Mouse (Mus musculus) layer of hippocampus, adult 2 months (tissue): ENCODE measurements at regions not wholly inside any gene's neighbourhood (a gene's known extent, or its start where the extent isn't known, plus 50 kb on each side); places are given as distances from the start of the nearest gene placed in this dataset.

Experiments
- DNase-seq, 2 experiments: peaks; one replicate each; pipeline ENCODE4 v3.0.0; 2022; ENCODE audit warnings: low spot score in 2 of 2
- H3K27ac ChIP-seq: fragments of 200-600 bp; 2 replicates; pipeline ENCODE4 v1.8.1; 2022
- H3K4me3 ChIP-seq: fragments of 200-600 bp; 2 replicates; pipeline ENCODE4 v1.8.1; 2022; ENCODE audit warnings: mild to moderate bottlenecking
- CTCF ChIP-seq: fragments of 200-600 bp; conservative IDR thresholded peaks from 2 replicates; pipeline ENCODE4 v1.8.1; 2022; ENCODE audit warnings: antibody characterized with exemption, mild to moderate bottlenecking, moderate library complexity

DNA sequence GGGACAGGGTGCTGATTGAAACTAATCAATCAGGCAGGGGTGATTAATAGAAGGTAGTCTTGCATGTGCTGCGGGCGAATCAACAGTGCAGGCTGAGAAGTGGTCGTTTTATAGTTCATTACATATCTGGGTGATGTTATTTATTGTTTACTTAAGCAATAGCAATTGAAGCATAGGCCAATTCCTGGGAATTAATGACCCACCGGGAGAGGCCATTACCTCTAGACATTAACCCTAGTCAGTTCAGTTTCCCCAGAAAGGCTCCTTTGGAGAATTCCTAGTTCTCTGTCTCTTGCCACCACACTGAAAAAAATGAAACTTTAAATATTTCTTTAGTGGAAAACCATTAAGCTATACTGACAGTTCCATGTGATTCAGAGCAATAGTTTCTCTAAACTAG, 236.6 kb downstream of the Samd5 start:
- Histone ChIP-seq H3K4me3 (no peak overlapping the region), H3K27ac (no peak overlapping the region)
- DNase-seq: no peak
- no peak for TF ChIP-seq CTCF

DNA sequence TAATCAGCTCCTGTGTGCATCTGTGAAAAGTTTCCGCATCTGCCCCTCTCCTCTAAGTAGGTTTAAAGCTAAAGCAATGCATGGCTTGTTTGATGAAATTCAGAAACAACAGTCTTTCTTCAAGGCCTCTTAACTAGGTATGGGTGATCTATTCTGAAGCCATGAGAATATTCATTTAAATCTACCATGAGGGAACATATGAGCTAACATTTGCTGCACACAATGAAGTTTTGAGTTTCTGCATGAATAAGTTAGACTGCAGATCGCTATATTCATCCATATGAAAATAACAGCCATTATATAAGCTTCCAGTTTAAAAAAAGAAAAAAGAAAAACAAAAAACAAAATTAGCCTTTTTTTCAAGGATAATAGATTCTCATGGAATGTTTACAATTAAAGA, 245.9 kb downstream of the Samd5 start:
- TF ChIP-seq CTCF: no peak
- Histone ChIP-seq H3K4me3 (no peak overlapping the region), H3K27ac (no peak overlapping the region)
- no peak for DNase-seq

DNA sequence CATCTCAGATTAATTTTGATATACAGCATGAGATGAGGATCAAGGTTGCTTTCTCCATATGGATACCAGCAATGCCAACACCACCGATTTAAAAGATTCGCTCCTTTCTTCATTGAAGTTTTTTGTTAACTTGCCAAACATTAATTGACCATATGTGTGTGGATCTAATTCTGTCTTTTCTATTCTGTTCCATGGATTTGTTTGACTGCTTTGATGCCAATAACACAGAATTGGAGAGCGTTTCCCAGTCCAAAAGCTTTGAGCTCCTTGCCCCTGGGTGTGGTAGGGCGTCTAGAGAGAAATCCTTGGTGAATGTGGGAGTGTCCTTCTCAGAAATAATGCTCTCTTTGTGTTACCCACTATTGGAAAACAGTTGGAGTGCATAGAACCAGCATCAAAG, 254.3 kb downstream of the Samd5 start:
- Histone ChIP-seq H3K27ac (no peak overlapping the region), H3K4me3 (no peak overlapping the region)
- TF ChIP-seq CTCF: no peak
- DNase-seq: no peak

DNA sequence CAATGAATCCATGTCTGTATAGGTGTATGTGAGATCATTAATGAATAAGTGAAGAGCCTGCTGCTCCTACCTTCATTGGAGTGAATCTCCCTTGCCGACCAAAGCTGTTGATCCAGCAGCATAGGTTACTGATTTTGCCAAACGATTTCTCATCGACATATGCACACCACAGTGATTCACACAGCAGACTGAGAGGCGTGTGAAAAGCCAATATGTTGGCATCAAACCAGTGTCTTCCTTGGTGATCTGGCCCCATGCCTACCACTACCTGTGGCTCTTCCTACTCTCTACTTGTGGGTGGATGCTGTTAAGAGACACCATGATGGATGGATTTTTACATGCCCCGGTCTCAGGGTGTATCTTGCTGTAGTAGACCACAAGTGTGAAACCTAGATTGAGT, 258.3 kb downstream of the Samd5 start:
- Histone ChIP-seq H3K27ac (no peak overlapping the region), H3K4me3 (no peak overlapping the region)
- DNase-seq: peak; percentile 53 to 58
- TF ChIP-seq CTCF: no peak

DNA sequence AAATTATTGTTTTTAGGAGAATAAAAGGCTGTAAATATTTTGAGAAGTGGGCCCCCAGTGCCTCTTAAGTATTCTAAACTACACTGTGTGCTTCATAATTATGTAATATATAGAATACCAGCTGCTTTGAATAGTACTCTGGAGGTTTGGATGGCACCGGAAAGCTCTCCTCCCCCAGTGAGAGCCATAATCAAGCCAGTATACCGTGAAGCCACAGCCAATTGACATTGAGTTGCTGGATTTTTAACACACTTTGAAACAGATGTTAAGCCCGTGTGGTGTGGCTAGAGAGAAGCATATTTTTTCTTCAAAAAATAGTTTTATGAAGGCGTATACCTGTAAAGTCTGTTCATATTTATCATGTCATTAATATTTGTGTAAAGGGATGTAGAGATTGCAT, 268.9 kb downstream of the Samd5 start:
- no peak for DNase-seq
- Histone ChIP-seq H3K27ac (no peak overlapping the region), H3K4me3 (no peak overlapping the region)
- no peak for TF ChIP-seq CTCF

DNA sequence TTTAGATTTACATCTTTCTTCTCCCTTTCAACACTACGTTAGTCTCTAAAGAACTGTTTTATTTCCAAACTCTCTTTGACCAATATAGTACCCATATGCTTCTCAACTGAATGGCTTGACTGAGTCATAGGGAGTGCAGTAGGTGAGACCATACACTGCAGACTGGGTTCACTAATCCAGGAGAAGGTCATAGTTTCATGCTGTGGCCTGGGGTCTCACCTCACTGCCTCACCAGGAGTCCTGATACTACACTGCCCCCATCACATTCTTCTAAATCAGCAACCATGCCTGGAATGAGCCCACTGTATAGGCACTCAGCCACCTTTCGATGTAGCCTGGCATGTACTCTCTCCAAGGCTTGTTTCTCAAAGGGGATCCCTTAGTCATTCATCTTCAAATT, 269.6 kb downstream of the Samd5 start:
- no peak overlapping the region for H3K27ac ChIP-seq
- no peak for DNase-seq
- H3K4me3 ChIP-seq: no peak overlapping the region
- no peak for TF ChIP-seq CTCF

DNA sequence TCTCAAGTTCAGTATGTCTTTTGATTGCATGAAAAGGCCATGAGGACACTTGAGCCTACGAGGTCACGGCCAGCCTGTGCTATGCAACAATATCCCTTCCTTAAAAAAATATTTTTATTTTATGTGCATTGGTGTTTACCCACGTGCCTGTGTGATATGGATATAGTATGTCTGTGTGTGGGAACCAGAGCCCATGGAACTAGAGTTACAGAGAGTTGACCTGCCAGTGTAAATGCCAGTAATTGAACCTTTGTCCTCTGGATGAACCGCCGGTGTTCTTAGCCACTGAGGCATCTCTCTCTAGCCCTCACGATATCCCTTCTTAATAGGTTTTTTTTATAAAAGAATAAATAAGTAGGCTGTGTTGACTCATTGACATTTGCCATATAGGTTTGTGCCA, 270.0 kb downstream of the Samd5 start:
- no peak for TF ChIP-seq CTCF
- no peak overlapping the region for H3K27ac ChIP-seq
- no peak for DNase-seq
- H3K4me3 ChIP-seq: no peak overlapping the region

DNA sequence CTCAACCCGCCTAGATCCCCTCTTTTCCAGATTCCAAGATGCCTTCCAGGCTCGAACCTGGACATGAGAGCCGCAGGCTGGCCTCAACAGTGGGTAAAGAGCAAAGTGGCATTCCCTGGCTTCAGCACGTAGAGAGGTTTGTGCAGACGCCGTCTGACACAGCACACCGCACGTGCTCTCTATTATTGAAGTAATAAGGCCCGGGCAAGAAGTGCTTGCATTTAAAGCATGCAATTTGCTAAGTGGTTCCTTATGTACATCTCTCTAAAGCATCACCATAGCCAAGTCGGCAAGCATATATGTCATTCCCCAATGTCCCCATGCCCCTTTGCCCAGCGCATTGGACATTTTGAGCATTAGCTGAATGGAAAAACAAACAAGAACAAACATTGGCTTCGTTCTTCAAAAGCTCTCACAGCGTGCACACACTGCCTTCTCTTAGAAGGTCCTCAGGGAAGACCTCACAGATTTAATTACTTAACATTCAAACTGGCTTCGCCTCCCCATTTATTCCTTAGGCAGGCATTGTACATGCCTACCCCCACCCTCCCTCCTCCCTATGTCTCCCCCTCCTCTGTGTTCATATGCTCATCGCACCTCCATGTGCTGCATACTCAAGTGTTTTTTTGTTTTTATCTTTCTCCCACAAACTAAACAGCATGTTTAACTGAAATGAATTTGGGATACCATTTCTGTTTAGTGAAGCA, 273.9 kb downstream of the Samd5 start:
- no peak for DNase-seq
- Histone ChIP-seq H3K4me3 (no peak overlapping the region), H3K27ac (no peak overlapping the region)
- TF ChIP-seq CTCF: no peak

DNA sequence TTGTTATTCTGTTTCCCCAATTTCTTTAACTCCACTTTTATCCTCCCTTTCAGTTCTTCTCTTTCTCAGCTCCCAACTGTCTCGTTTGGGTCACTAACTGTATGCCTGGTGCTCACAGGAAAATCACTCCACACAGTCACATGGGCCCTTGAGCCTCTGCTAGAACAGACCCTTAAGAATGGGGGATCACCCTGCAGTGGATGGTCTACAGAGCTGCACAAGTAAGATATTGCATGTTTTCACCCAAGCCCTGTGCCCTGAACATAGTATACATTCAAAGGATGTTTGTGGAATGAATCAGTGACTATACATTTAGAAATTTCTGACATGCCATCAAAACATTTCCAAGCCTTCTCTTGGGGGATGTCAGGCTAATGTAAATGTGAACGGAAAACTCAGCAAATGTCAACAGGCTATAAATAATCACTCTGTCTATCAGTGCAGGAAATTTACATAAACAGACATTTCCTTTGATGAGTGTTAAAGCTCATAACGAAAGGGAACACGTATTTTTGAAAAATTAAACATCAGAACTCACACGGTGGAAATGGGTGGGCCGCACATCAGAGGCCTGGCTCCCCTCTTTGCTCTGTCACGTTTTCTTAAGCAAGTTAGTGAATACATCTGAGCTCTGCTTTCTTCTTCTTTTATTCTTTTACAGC, 297.4 kb downstream of the Samd5 start:
- no peak for TF ChIP-seq CTCF
- no peak overlapping the region for H3K4me3 ChIP-seq
- no peak for DNase-seq
- no peak overlapping the region for H3K27ac ChIP-seq

DNA sequence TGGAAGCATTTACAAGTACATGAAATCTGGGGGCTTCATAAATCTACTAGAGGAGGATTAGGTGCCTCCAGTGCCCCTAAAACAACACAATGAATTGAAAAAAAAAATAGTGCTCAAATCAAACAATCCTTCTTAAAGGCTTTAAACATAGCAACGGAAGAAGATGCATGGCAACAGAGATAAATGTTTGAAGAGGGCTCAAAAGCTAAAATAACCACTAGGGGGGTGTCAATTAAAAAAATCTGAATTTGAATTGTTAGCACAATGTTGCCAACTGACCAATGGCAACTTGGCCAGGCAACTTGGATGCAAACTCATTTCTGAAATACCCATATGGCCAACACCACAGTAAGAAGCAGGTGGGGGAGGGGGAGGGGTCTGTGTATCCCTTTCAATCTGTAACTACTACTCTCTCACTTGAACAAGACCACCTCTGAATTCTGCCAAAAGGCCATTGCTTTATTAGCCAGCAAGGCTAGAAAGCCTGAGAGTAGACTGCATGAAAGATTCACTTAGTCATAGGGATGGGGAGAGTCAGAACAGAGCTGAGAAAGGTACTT, 312.6 kb downstream of the Samd5 start:
- DNase-seq: no peak
- no peak overlapping the region for H3K27ac ChIP-seq
- H3K4me3 ChIP-seq: no peak overlapping the region
- peak; percentile 60 for TF ChIP-seq CTCF

DNA sequence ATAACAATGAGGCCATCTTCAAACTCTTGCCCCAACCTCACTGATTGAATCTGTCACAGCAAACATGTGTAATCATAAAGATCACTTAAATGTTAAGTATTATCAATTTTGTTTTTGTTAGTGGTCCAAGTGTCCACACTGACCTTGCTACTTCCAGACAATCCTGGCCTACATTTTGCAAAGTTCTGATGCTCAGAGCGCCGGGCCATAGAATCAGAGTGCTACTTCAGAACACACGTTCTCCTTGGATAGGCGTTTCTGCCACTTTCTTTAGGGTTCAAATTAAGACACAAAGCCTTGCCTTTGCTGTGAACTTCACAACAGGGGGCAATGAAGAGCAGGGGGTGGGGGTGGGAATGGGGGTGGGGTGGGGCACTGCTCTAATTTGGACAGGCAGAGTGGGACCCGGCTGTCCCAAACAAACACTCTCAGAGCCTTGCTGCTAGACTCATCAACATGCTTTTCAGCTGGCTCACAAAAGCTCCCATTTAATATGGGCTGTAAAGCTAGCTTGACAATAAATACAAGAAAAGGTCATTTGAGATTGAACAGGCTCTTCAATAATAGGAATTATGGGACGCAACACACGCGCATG, 336.7 kb downstream of the Samd5 start:
- Histone ChIP-seq H3K4me3 (no peak overlapping the region), H3K27ac (no peak overlapping the region)
- no peak for TF ChIP-seq CTCF
- no peak for DNase-seq

DNA sequence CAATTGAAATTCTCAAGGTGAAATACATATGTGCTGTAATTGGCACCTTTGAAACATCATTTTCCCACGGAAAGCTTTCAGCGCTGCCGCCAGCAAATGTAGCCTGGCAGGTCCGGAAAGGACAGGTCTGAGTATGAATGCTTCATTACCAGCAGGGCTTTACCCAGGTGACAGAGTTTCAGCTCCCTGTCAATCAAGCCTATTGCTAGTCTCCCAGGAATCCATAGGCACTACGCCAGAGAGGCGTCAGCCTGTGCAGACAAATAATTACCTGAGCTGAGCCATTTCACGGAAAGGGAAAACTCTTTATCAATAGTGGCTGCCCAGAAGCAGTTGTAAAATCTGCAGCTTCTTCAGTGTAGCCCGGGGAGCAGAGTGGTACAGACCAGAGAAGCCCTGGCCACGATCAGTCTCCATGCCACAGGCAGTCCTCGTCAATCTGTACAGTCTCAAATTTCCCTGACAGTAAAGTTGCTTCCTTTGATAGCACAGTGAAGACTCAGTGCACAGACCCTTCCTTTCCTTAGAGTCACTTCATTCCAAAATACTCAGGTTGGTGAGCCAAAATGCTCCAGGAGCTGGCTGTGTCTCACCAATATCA, 340.7 kb downstream of the Samd5 start:
- no peak for TF ChIP-seq CTCF

DNA sequence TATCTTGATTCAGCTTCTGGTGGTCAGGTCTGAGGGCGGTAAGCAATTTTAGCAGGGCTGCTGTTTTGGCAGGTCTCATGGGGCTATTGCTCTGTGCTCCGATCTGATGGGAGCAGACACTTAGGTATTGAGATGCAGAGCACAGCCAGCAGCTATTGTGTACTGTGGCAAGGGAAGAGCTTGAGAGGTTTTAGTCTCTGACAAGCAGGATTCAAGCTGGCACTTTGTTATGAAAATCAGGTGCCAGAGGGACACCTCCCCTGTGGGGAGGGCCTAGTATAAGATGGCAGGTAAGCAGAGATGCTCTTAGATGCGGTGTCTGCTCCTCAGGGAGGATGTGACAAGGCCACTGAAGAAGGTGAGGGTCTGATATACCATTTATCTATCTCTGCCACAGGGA, 343.3 kb downstream of the Samd5 start:
- no peak overlapping the region for H3K4me3 ChIP-seq
- no peak for DNase-seq
- H3K27ac ChIP-seq: no peak overlapping the region
- TF ChIP-seq CTCF: no peak

More for the DNA sequence above, 340.7 kb downstream of the Samd5 start:
- DNase-seq: no peak
- H3K27ac ChIP-seq: no peak overlapping the region
- H3K4me3 ChIP-seq: no peak overlapping the region
